Mouse (Mus musculus): ENCODE results near the gene Olfr1423. TPM values are rescaled to one million over a fixed set of nuclear protein-coding genes. Genes with fewer than 3 reads are reported as not detected.

Olfr1423 gene
- not detected for polyA plus RNA-seq (2015; fragmentation: Illumina TruSeq; extraction: RNeasy Lipid Tissue Mini Kit (QIAGEN cat#74804); ENCODE audit: insufficient read depth, low read depth, low replicate concordance)

DNA sequence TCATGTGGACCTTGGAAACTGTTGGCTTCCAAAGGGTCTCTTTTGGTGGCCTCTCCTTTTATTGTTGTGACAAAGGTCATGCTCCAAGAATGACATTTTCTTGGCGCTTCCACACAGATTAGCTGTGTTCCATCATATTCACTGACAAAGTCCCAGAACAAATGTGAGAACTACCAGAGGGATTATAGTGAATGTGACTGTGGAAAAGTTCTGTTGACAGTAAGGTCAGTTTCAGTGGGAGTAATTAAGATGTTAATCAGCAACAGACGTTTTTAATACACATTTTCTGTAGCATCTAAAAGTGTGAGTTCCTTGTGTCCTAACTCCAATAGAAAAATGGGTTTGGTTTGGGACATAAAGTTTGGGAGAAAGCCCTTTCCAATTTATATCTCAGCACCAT lies at the start of gene Olfr1423:
Gene Olfr1423 (minus strand): TSS at position 101 of the 400 bp plus-strand sequence.

GRCm38 (mm10) chr19:12077631-12078030 lies 36.5 kb upstream of the Olfr1423 start, which contains the start of gene Olfr1425:
Gene Olfr1425 (minus strand): TSS chr19:12077731.

DNA sequence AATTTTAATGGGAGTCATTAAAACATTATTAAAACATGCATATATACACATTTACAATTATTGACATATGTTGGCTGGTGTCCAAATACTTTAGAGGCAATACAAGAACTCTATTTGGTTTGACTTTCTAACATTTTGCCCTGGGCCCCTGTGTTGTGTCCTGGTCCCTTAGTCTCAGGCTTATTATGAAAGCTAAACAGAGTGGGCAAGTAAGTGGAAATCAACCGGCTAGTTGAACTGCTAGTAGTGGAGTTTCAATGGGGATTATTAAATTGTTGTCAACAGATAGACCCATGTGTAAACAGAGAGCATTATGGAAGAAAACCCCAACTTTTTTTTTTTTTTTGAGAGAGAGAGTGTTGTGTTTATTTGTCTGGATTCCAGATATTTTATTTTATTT lies 21.5 kb upstream of the Olfr1423 start, which contains the start of gene Olfr1424:
Gene Olfr1424 (minus strand): TSS at position 101 of the 400 bp plus-strand sequence.

Other genes starting within 250 kb of the Olfr1423 start
- gene Stx3, start 221.9 kb downstream of the Olfr1423 start, polyA plus RNA-seq (2015; fragmentation: Illumina TruSeq; extraction: RNeasy Lipid Tissue Mini Kit (QIAGEN cat#74804); ENCODE audit: insufficient read depth, low read depth, low replicate concordance), result 4.8 TPM
- not detected for gene Olfr1417, start 202.1 kb downstream of the Olfr1423 start, polyA plus RNA-seq (2015; fragmentation: Illumina TruSeq; extraction: RNeasy Lipid Tissue Mini Kit (QIAGEN cat#74804); ENCODE audit: insufficient read depth, low read depth, low replicate concordance)
- gene Olfr1418, start 180.3 kb downstream of the Olfr1423 start, polyA plus RNA-seq (2015; fragmentation: Illumina TruSeq; extraction: RNeasy Lipid Tissue Mini Kit (QIAGEN cat#74804); ENCODE audit: insufficient read depth, low read depth, low replicate concordance), result not detected
- gene Olfr1419, start 166.2 kb downstream of the Olfr1423 start, polyA plus RNA-seq (2015; fragmentation: Illumina TruSeq; extraction: RNeasy Lipid Tissue Mini Kit (QIAGEN cat#74804); ENCODE audit: insufficient read depth, low read depth, low replicate concordance), result not detected
- not detected for gene Olfr1420, start 154.8 kb downstream of the Olfr1423 start, polyA plus RNA-seq (2015; fragmentation: Illumina TruSeq; extraction: RNeasy Lipid Tissue Mini Kit (QIAGEN cat#74804); ENCODE audit: insufficient read depth, low read depth, low replicate concordance)
- 5.2 TPM for gene Patl1, start 128.9 kb downstream of the Olfr1423 start, polyA plus RNA-seq (2015; fragmentation: Illumina TruSeq; extraction: RNeasy Lipid Tissue Mini Kit (QIAGEN cat#74804); ENCODE audit: insufficient read depth, low read depth, low replicate concordance)
- gene Osbp, start 75.4 kb downstream of the Olfr1423 start, polyA plus RNA-seq (2015; fragmentation: Illumina TruSeq; extraction: RNeasy Lipid Tissue Mini Kit (QIAGEN cat#74804); ENCODE audit: insufficient read depth, low read depth, low replicate concordance), result 9.6 TPM
- not detected for gene Olfr1424, start 21.4 kb upstream of the Olfr1423 start, polyA plus RNA-seq (2015; fragmentation: Illumina TruSeq; extraction: RNeasy Lipid Tissue Mini Kit (QIAGEN cat#74804); ENCODE audit: insufficient read depth, low read depth, low replicate concordance)
- not detected for gene Olfr1425, start 36.4 kb upstream of the Olfr1423 start, polyA plus RNA-seq (2015; fragmentation: Illumina TruSeq; extraction: RNeasy Lipid Tissue Mini Kit (QIAGEN cat#74804); ENCODE audit: insufficient read depth, low read depth, low replicate concordance)
- not detected for gene Olfr1426, start 50.7 kb upstream of the Olfr1423 start, polyA plus RNA-seq (2015; fragmentation: Illumina TruSeq; extraction: RNeasy Lipid Tissue Mini Kit (QIAGEN cat#74804); ENCODE audit: insufficient read depth, low read depth, low replicate concordance)
- gene Olfr1427, start 62.0 kb upstream of the Olfr1423 start, polyA plus RNA-seq (2015; fragmentation: Illumina TruSeq; extraction: RNeasy Lipid Tissue Mini Kit (QIAGEN cat#74804); ENCODE audit: insufficient read depth, low read depth, low replicate concordance), result not detected
- not detected for gene Olfr1428, start 74.6 kb upstream of the Olfr1423 start, polyA plus RNA-seq (2015; fragmentation: Illumina TruSeq; extraction: RNeasy Lipid Tissue Mini Kit (QIAGEN cat#74804); ENCODE audit: insufficient read depth, low read depth, low replicate concordance)
- gene Olfr76, start 81.9 kb upstream of the Olfr1423 start, polyA plus RNA-seq (2015; fragmentation: Illumina TruSeq; extraction: RNeasy Lipid Tissue Mini Kit (QIAGEN cat#74804); ENCODE audit: insufficient read depth, low read depth, low replicate concordance), result not detected
- gene Olfr1555-ps1, start 128.8 kb upstream of the Olfr1423 start, polyA plus RNA-seq (2015; fragmentation: Illumina TruSeq; extraction: RNeasy Lipid Tissue Mini Kit (QIAGEN cat#74804); ENCODE audit: insufficient read depth, low read depth, low replicate concordance), result not detected
- not detected for gene Olfr1431, start 159.3 kb upstream of the Olfr1423 start, polyA plus RNA-seq (2015; fragmentation: Illumina TruSeq; extraction: RNeasy Lipid Tissue Mini Kit (QIAGEN cat#74804); ENCODE audit: insufficient read depth, low read depth, low replicate concordance)
- gene Olfr1432, start 191.3 kb upstream of the Olfr1423 start, polyA plus RNA-seq (2015; fragmentation: Illumina TruSeq; extraction: RNeasy Lipid Tissue Mini Kit (QIAGEN cat#74804); ENCODE audit: insufficient read depth, low read depth, low replicate concordance), result not detected
- gene Olfr262, start 200.3 kb upstream of the Olfr1423 start, polyA plus RNA-seq (2015; fragmentation: Illumina TruSeq; extraction: RNeasy Lipid Tissue Mini Kit (QIAGEN cat#74804); ENCODE audit: insufficient read depth, low read depth, low replicate concordance), result not detected
- not detected for gene Olfr235, start 219.7 kb upstream of the Olfr1423 start, polyA plus RNA-seq (2015; fragmentation: Illumina TruSeq; extraction: RNeasy Lipid Tissue Mini Kit (QIAGEN cat#74804); ENCODE audit: insufficient read depth, low read depth, low replicate concordance)
- not detected for gene Olfr1434, start 238.5 kb upstream of the Olfr1423 start, polyA plus RNA-seq (2015; fragmentation: Illumina TruSeq; extraction: RNeasy Lipid Tissue Mini Kit (QIAGEN cat#74804); ENCODE audit: insufficient read depth, low read depth, low replicate concordance)